ENCODE assay signal across 24 mouse cellular contexts in genomic region chr1:93906690-93907089, GRCm38 (mm10). TPM values are rescaled to one million over a fixed set of nuclear protein-coding genes. Genes with fewer than 3 reads are reported as not detected.
"Had no signal": no experiment of that assay in that cellular context is flagged by ENCODE, and none has a peak within 500 bp of the region (broad histone marks: within the 10 kb centered on the region; RNA-seq: fewer than 3 reads in every experiment).

No protein-coding gene starts in this region.

RNA-seq across cellular contexts. Expression of gene Gal3st2b, which starts 11.4 kb away (rescaled TPM):
- total RNA-seq: gastrocnemius, adult 18-20 months; gastrocnemius, postnatal 14 days; hindbrain, postnatal 0 days; left cerebral cortex, adult 18-20 months; liver, adult 2 months had no signal
- polyA plus RNA-seq: heart, embryonic 11.5 days; heart, embryonic 13.5 days; hindbrain, embryonic 11.5 days; hindbrain, embryonic 13.5 days; hindbrain, embryonic 15.5 days; intestine, embryonic 14.5 days; kidney, embryonic 15.5 days; kidney, postnatal 0 days; limb, embryonic 11.5 days; liver, adult 2 months; liver, embryonic 12.5 days; liver, embryonic 14.5 days had no signal

RNA-seq across cellular contexts. Expression of gene Gal3st2, which starts 45.6 kb away (rescaled TPM):
- total RNA-seq: gastrocnemius, adult 18-20 months; gastrocnemius, adult 8-10 months; gastrocnemius, postnatal 14 days; gastrocnemius, postnatal 36 days; hindbrain, postnatal 0 days; layer of hippocampus, adult 18-20 months; left cerebral cortex, postnatal 10 days; left cerebral cortex, postnatal 4 days had no signal
- polyA plus RNA-seq: gonadal fat pad, adult 2 months; hindbrain, embryonic 11.5 days; hindbrain, embryonic 13.5 days; hindbrain, embryonic 15.5 days; hindbrain, postnatal 0 days; limb, embryonic 13.5 days; limb, embryonic 15.5 days; liver, adult 2 months; liver, embryonic 12.5 days; liver, embryonic 14.5 days had no signal
